ENCODE assay signal across 8 mouse cellular contexts in the genomic region with DNA sequence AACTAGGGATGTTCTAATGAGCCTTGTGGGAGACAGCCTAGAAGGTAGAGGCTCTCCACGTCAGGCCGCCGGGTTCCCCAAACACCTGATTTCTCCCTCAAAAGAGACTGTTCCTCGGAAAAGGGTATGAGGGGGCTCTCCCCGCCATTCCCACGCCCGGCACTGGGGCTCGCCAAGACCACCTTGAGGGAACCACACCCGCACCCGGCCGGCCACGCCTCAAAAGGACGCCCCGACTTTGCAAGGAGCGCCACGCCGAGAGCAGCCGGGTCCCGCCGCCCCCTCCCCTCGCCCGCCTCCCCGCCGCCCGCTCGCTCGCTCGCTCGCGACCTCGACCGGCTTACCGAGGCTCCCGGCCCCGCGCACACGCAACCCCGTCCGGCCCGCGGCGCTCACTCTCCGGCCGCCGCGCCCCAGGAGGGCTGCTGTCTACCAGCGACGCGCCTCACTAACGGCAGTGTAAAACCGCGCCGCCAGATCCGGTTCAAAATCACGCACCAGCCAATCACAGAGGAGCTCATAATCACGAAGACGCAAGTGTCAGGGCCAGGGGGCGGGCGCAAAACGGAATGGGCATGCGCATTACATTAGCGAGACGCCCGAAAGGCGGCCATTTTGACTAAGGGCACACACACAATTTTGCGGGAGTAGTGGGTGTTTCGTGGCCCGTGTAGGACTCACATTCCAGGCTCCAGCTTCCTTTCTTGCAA. TPM values are rescaled to one million over a fixed set of nuclear protein-coding genes. Genes with fewer than 3 reads are reported as not detected.
A peak's percentile ranks its signal among the peaks of the same experiment; 100 is the strongest.
DNase-seq lines count a peak whose midpoint lies in the region; ATAC-seq and TF ChIP-seq lines count a peak whose summit lies in the region.

Gene Racgap1 (minus strand): TSS at position 494 of the 710 bp plus-strand sequence.

- under 1% methylated on average over 58 of the region's 68 CpGs for whole genome bisulfite sequencing in hindbrain, postnatal 0 days

- H3K9me3 ChIP-seq in hindbrain, postnatal 0 days (ENCODE audit: low read length): no peaks in the 10 kb centered on the region

- H3K27me3 ChIP-seq in hindbrain, postnatal 0 days (ENCODE audit: insufficient read depth, low read length): no peaks in the 10 kb centered on the region

- peak within 1 kb of the TSS; percentile 91 for H3K4me3 ChIP-seq in gastrocnemius, adult 2 months
- peak within 1 kb of the TSS; percentile 88 for H3K4me3 ChIP-seq in hindbrain, postnatal 0 days (ENCODE audit: low read length)
- H3K4me3 ChIP-seq in left cerebral cortex, adult 2 months: peak within 1 kb of the TSS; percentile 63

- peak within 1 kb of the TSS; percentile 54 for H3K27ac ChIP-seq in gastrocnemius, adult 2 months
- H3K27ac ChIP-seq in hindbrain, postnatal 0 days: no peak within 1 kb of the TSS
- peak within 1 kb of the TSS; percentile 61 for H3K27ac ChIP-seq in left cerebral cortex, adult 2 months

- H3K4me1 ChIP-seq in hindbrain, postnatal 0 days (ENCODE audit: insufficient read depth, low read length): peaks cover 15% of the 10 kb centered on the region

- TF ChIP-seq CTCF in gastrocnemius, adult 2 months (IDR thresholded peaks at IDR 0.05): no peak
- TF ChIP-seq CTCF in hindbrain, postnatal 0 days (IDR thresholded peaks at IDR 0.05; ENCODE audit: low read depth): no peak
- TF ChIP-seq CTCF in left cerebral cortex, adult 2 months (IDR thresholded peaks at IDR 0.05): no peak

- H3K4me2 ChIP-seq in hindbrain, postnatal 0 days (ENCODE audit: low read depth, low read length): peak within 1 kb of the TSS; percentile 98

- ATAC-seq in common myeloid progenitor, adult 5-6 weeks (replicated peaks; ENCODE audit: low read depth, poor library complexity, severe bottlenecking): peak; percentile 98
- peak; percentile 93 for ATAC-seq in hindbrain, postnatal 0 days
- ATAC-seq in megakaryocyte, adult 5-6 weeks (ENCODE audit: poor library complexity, severe bottlenecking): peak; percentile 93

- H3K9ac ChIP-seq in hindbrain, postnatal 0 days (replicated peaks; ENCODE audit: low read length): peak within 1 kb of the TSS; percentile 74

- intact Hi-C loops in gastrocnemius, adult 2 months (cut with DNase I): no loop called here
- intact Hi-C loops in left cerebral cortex, adult 2 months (cut with DNase I): no loop called here

- no peaks in the 10 kb centered on the region for H3K36me3 ChIP-seq in hindbrain, postnatal 0 days (ENCODE audit: insufficient read depth, low read length)

- peak; percentile 99 for DNase-seq in ZHBTc4 (ENCODE audit: low read depth, low spot score)
- peak; percentile 97 for DNase-seq in gastrocnemius, adult 2 months
- peak; percentile 99 for DNase-seq in hindbrain, postnatal 0 days (ENCODE audit: low spot score)
- DNase-seq in left cerebral cortex, adult 2 months (ENCODE audit: extremely low spot score in 1 of 2, low spot score in 2 of 2): peak; percentile 95 to 96
- peak; percentile 98 to 99 for DNase-seq in right cerebral cortex, adult 2 months (ENCODE audit: low spot score in 2 of 2)
- peak; percentile 97 for DNase-seq in urinary bladder, postnatal 14 days (ENCODE audit: low spot score)

RNA-seq across cellular contexts. Expression of gene Racgap1, which starts in this region (rescaled TPM):
- total RNA-seq in common myeloid progenitor, adult 5-6 weeks (2017): 60.6 and 78.1 TPM in 2 replicates
- total RNA-seq in gastrocnemius, adult 2 months (2021): under 1 TPM; 0.89 to 0.94 TPM
- total RNA-seq in hindbrain, postnatal 0 days (2014; rRNA removed): 46.4 and 49.1 TPM in 2 replicates
- polyA plus RNA-seq in hindbrain, postnatal 0 days (2015; fragmentation: Nextera tagmentation; extraction: Ambion mirVana): 49.7 and 52.0 TPM in 2 replicates
- total RNA-seq in left cerebral cortex, adult 2 months (2021): 10 to 100 TPM in 1 of 2 experiments, 1 to 10 TPM in 1; 8.0 to 10.6 TPM
- total RNA-seq in megakaryocyte, adult 5-6 weeks (2015): 136 and 140 TPM in 2 replicates
- 184 and 201 TPM in 2 replicates for total RNA-seq in megakaryocyte, adult 5-6 weeks (2017)

Comparison
In these comparisons a context has a peak if more than half of its experiments do, and no peak if none do; other contexts are left out.
1. RNA of gene Racgap1 (total RNA-seq): 136 to 201 TPM in megakaryocyte, adult 5-6 weeks, 60.6 to 78.1 TPM in common myeloid progenitor, adult 5-6 weeks, 46.4 to 49.1 TPM in hindbrain, postnatal 0 days and 8.0 to 10.6 TPM in left cerebral cortex, adult 2 months; 0.89 to 0.94 TPM in gastrocnemius, adult 2 months; every median in the first group is over 4 times any median in the second.
2. Peak in DNase-seq, H3K4me3 ChIP-seq and H3K27ac ChIP-seq in gastrocnemius, adult 2 months; RNA of the gene not detected or under 1 TPM.
3. Peak in every context shown above with its lines, with median percentiles within 50 percentile points of each other: DNase-seq, ATAC-seq and H3K4me3 ChIP-seq.